Mouse (Mus musculus) myocyte (in vitro differentiated cells): Measurements from ENCODE around the gene Plekha4.

Source experiments
- CEBPB ChIP-seq: IDR thresholded peaks from 2 replicates; pipeline ENCODE4 v1.6.1; 2011; ENCODE audit warnings: mild to moderate bottlenecking, moderate library complexity; ENCODE audit not compliant: poor library complexity, insufficient read depth, severe bottlenecking
- E2F4 ChIP-seq: IDR thresholded peaks from one replicate; pipeline ENCODE4 v1.6.1; 2011; ENCODE audit warnings: mild to moderate bottlenecking, control low read depth, moderate library complexity; ENCODE audit not compliant: insufficient read depth
- MAX ChIP-seq: IDR thresholded peaks from one replicate; pipeline ENCODE4 v1.6.1; 2011; ENCODE audit warnings: low read depth, mild to moderate bottlenecking, control low read depth
- MYOD1 ChIP-seq, 3 experiments: IDR thresholded peaks; one replicate each; pipeline ENCODE4 v1.6.1; 2011; ENCODE audit warnings: control low read depth in 2 of 3, low read depth in 2 of 3, mild to moderate bottlenecking in 2 of 3, moderate library complexity in 1 of 3; ENCODE audit not compliant: insufficient read length in 2 of 3, control insufficient read depth in 1 of 3
- MYOG ChIP-seq, 3 experiments: IDR thresholded peaks; one replicate each; pipeline ENCODE4 v1.6.1; 2011; ENCODE audit warnings: control low read depth in 2 of 3, low read depth in 2 of 3, mild to moderate bottlenecking in 2 of 3; ENCODE audit not compliant: insufficient read length in 2 of 3, control insufficient read depth in 1 of 3, insufficient read depth in 1 of 3
- POLR2A ChIP-seq: IDR thresholded peaks from one replicate; pipeline ENCODE4 v1.6.1; 2011; ENCODE audit warnings: low read depth, mild to moderate bottlenecking, control low read depth, moderate library complexity; ENCODE audit not compliant: insufficient read length
- POLR2AphosphoS2 ChIP-seq: IDR thresholded peaks from one replicate; pipeline ENCODE4 v1.6.1; 2011; ENCODE audit warnings: low read depth, control low read depth; ENCODE audit not compliant: insufficient read length
- REST ChIP-seq: IDR thresholded peaks from one replicate; pipeline ENCODE4 v1.6.1; 2011; ENCODE audit warnings: mild to moderate bottlenecking, control low read depth, moderate library complexity; ENCODE audit not compliant: insufficient read depth, insufficient read length
- TCF12 ChIP-seq: IDR thresholded peaks from one replicate; pipeline ENCODE4 v1.6.1; 2011; ENCODE audit warnings: mild to moderate bottlenecking, control low read depth; ENCODE audit not compliant: poor library complexity, insufficient read depth, severe bottlenecking
- TCF3 ChIP-seq: IDR thresholded peaks from one replicate; pipeline ENCODE4 v1.6.1; 2011; ENCODE audit warnings: low read depth, control low read depth; ENCODE audit not compliant: insufficient read length
- USF1 ChIP-seq: IDR thresholded peaks from one replicate; pipeline ENCODE4 v1.6.1; 2011; ENCODE audit warnings: low read depth, mild to moderate bottlenecking, control low read depth, moderate library complexity

DNA sequence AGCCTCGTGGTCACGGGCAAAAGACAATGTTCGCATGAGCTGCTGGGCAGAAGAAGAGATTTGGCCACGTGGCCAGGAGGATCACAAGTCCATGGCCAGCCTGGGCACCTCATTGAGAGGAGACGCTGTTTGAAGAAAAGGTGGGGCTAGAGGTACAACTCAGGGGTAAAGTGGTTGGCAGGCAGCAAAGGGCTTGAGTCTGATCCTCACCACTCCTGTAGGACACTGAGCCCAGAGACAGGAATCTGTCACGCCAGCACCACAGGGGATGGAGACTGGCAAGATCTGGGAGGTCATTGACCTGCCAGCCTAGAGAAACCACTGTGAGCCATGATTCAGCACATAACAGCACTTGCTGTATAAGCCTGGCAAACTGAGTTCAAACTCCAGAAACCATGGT is 71.4 kb downstream of the Plekha4 start:
- TF ChIP-seq REST (no peak), USF1 (no peak), POLR2A (no peak), E2F4 (no peak), MAX (no peak), CEBPB (no peak), POLR2AphosphoS2 (no peak), MYOD1 (IDR thresholded peaks at IDR 0.05; ENCODE audit: control insufficient read depth in 1 of 3, insufficient read length in 2 of 3, low read depth in 2 of 3) (no peak), MYOG (IDR thresholded peaks at IDR 0.05; ENCODE audit: control insufficient read depth in 1 of 3, insufficient read depth in 1 of 3, insufficient read length in 2 of 3, low read depth in 2 of 3) (no peak), TCF12 (no peak), TCF3 (no peak)
